Mouse (Mus musculus) retina, embryonic 14.5 days (tissue): ENCODE results near the gene Mr1.
A peak's percentile ranks its signal among the peaks of the same experiment; 100 is the strongest.
"Not testable (repeated sequence)": the region's sequence is repeated elsewhere in the genome, so short reads cannot be mapped to it uniquely, and the experiment has no call there.

Experiments used
- DNase-seq: peaks from one replicate; pipeline ENCODE4 v3.0.0-alpha.2; 2015; ENCODE audit warnings: low spot score

Gene Mr1

DNA sequence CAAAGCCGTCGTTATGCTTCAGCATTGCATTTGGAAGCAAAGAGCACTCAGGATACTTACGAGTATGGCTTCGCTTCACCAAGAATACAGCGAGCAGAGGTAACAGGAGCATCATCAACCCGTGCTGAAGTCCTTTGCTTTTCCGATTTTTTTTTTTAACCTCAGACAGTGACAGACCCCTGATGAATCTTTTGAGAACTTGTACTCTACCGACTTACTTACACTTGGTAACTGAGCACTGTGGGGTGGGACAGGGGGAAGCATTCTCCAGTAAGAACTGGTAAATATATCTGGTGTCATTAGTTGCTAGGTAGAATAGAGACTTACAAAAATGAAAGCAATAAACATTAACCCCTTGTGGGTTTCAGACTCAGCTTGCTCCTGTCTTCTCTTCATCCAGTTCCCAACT is at the start of gene Mr1:
Gene Mr1 (minus strand): TSS at position 243 of the 409 bp plus-strand sequence.
- DNase-seq, result peak; percentile 67

- DNase-seq, result no peak
Observed at GRCm38 (mm10) chr1:155192805-155193368, 46.3 kb upstream of the Mr1 start.

DNA sequence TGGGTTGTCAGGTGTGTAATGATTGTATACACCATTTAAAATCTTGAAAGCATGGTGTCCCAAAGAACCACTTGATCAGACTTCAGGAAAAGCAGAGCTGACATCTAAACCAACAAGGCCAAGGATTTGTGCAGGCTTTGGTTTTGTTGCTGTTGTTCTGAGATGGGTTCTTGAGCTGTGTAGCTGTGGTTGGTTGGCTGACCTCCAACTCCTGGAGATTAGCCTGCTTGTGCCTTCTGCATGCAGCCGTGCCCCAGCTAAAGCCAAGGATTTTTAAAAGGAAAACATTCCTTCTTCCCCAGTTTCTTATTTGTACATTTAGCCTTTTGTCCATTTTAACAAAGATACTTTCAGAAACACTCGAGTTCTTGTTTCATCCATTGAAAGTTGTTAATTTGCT is 45.1 kb upstream of the Mr1 start:
- no peak for DNase-seq

- no peak for DNase-seq
Observed at GRCm38 (mm10) chr1:155191219-155191618, 44.6 kb upstream of the Mr1 start.

DNA sequence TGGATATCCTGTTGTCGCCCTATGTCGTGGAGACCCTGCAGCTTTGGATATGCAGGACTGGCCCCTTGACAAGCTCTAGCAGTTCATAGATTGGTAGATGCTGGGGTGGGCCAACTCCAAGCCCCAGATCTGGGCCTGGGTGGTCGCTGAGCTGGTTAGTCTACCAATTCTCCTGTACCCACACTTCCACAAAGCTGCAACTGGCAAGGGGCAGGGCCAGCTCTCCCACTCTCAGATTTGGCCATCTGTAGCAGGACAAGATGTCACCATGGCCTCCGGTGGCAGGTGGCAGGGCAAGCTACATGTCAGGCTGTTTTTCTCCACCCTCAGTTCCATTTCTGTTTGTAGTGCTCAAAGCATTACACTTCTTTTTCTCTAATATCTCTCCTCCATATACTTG is 42.0 kb upstream of the Mr1 start:
- no peak for DNase-seq

- DNase-seq, result no peak
Observed at GRCm38 (mm10) chr1:155184191-155184590, 37.6 kb upstream of the Mr1 start.

DNA sequence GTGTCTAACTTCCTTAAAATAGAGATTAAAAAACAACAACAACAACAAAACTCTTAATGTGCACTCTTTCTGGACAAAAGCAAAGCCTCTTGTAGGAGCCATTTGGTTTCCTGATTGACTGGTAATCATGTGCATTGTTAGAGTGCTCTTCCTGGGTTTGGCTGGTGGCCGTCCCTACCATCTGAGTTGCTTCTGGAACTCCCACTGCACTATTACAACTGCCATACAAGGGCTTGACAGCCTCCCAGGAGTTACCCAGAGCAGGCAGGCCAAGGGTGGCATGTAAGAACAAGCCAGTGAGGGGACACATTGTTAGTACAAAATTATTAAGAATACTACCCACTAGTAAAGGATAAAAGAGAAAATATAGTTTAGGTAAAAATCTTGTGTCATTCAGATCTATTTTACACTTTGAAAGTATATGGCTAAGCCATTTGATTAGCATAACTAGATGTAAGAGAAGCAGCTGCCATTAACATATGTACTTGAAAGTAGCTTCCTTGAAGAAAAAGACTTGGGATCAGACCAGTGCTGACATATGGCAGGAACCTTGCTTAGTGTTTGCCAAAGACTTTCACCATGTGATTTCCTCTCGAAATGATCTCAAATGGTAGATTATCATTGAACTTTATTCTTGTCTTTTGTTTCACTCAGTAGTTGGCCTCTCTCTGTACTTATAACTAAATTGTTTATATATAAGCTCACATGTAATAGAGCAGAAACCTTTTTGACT is 31.7 kb upstream of the Mr1 start:
- no peak for DNase-seq

DNA sequence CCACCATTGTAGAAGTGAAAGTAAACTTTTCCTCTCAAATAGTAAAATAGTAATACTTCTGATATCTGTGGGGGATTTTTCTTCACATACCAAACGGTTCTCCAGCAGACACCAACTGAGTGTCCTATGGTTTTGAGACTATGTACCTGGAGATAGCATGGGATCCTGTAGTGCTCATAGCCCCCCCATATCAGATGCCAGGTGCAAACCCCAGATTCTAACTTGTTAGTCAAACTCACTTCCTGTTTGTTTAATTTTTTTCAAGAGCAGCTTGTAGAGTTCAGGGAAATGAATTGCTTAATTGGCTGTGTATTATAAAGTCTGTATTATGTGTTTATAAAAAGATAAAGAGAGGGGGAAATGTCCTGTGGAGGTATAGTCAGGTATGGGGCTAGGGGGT is 27.8 kb upstream of the Mr1 start:
- no peak for DNase-seq

DNA sequence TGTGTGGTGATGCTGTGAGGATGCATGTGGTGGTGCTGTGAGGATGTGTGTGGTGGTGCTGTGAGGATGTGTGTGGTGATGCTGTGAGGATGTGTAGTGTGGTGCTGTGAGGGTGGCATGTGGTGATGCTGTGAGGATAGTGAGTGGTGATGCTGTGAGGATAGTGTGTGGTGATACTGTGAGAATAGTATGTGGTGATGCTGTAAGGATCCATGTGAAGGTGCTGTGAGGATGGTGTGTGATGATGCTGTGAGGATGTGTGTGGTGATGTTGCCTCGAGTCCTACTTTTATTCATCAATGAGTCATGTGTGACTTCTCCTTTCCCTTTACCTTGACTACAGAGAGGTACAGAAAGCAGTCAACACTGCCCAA is 27.0 kb upstream of the Mr1 start:
- not testable (repeated sequence) for DNase-seq

DNA sequence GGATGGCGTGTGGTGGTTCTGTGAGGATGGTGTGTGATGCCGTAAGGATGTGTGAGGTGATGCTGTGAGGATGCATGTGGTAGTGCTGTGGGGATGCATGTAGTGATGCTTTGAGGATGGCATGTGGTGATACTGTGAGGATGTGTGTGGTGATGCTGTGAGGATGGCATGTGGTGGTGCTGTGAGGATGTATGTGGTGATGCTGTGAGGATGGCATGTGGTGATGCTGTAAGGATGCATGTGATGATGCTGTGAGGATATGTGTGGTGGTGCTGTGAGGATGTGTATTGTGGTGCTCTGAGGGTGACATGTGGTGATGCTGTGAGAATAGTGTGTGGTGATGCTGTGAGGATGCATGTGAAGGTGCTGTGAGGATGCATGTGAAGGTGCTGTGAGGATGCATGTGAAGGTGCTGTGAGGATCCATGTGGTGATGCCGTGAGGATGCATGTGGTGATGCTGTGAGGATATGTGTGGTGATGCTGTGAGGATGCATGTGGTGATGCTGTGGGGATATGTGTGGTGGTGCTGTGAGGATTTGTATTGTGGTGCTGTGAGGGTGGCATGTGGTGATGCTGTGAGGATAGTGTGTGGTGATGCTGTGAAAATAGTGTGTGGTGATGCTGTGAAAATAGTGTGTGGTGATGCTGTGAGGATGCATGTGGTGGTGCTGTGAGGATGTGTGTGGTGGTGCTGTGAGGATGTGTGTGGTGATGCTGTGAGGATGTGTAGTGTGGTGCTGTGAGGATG is 26.5 kb upstream of the Mr1 start:
- no peak for DNase-seq

- no peak for DNase-seq
Observed at GRCm38 (mm10) chr1:155169935-155170334, 23.3 kb upstream of the Mr1 start.

- no peak for DNase-seq
Observed at GRCm38 (mm10) chr1:155167453-155167852, 20.8 kb upstream of the Mr1 start.

GRCm38 (mm10) chr1:155158970-155159484 is 12.4 kb upstream of the Mr1 start:
- DNase-seq, result peak; percentile 63

- DNase-seq, result peak; percentile 98
Observed at GRCm38 (mm10) chr1:155158141-155158969, 11.7 kb upstream of the Mr1 start, which contains the start of gene Stx6. Gene Stx6, plus strand, starts transcription at chr1:155158715.

DNA sequence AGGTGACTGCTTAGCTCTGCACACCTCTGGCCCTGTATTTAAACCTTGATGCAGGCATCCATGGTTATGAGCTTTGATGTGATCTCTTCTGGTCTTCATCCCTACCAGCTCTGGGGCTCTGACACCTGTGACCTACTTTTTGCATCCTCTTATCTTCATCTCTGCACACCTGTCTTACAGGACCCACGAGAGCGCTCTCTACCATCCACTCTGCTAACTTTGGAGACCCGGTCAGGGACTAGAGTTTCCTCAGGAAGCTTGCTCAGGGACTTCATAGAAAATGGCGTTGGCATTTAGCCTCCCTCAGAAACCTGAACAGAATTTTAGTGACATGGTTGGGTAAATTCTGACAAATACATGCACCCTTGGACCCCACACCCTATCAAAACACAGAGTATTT is 7.3 kb upstream of the Mr1 start:
- no peak for DNase-seq

- DNase-seq, result no peak
Observed at GRCm38 (mm10) chr1:155150821-155151220, 4.2 kb upstream of the Mr1 start.

- no peak for DNase-seq
Observed at GRCm38 (mm10) chr1:155149403-155149802, 2.8 kb upstream of the Mr1 start.

GRCm38 (mm10) chr1:155147228-155147627 is 614 bp upstream of the Mr1 start:
- no peak for DNase-seq

DNA sequence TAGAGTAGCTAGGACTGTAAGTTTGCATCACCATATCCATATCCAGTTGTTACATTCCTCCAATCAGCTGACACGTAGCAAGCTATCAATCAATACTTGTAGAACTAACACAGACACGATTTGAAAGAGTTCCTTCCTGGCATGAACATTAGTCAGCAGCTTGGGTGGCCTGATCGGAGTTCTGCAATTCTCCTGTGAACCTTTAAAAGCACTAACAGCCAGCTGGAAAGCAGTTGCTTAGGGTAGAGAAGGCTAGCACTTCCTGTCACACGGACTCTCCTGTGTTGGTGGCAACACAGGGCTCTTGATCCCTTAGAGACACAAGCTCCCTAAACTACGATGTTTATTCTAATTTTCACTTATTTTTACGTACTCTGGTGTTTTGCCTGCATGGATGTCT is 994 bp downstream of the Mr1 start:
- no peak for DNase-seq

DNA sequence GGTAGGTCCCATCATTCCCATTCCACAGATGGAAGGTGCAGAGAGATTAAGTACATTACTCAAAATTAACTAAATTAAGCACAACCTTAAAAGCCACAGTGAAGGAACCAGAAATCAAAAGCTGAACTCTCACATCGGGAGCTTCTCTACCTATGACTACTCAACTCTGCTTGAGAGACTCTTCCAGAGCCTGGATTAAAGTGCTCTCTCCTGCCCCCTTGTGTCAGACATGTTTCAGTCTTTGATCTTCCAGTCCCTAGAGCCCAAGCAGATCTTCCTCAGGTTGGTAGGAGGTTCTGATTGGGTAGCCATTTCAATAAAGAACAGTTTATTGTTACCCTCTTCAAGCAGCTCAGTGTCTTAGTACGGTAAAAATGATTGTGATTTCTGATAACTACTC is 6.5 kb downstream of the Mr1 start:
- peak; percentile 54 for DNase-seq

GRCm38 (mm10) chr1:155138795-155139194 is 7.8 kb downstream of the Mr1 start:
- no peak for DNase-seq

DNA sequence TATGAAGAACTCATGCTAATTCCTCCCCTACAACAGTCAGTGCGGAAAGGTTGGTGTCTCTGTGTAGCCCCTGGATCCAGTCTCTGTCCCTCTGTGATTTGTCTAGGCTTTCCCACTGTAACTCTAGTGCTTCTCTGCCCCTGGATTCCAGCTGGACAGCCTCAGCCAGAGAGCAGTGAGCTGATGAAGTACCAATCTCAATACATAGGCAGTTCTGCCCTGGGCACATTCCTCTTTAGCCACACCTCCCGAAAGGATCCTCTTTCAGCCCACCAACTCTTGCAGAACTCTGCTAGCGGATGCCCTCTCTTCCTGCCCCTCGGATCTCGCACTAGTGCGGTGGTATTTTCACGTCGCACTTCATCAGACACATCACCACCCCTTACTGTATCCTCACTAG is 11.7 kb downstream of the Mr1 start:
- no peak for DNase-seq
